Mouse (Mus musculus) layer of hippocampus, adult 18-20 months (tissue): ENCODE data around the gene Slmap. TPM values are rescaled to one million over a fixed set of nuclear protein-coding genes. Genes with fewer than 3 reads are reported as not detected.
"Not testable (repeated sequence)": the region's sequence is repeated elsewhere in the genome, so short reads cannot be mapped to it uniquely, and the experiment has no call there.

Experiments
- DNase-seq, 2 experiments: peaks; one replicate each; pipeline ENCODE4 v3.0.0; 2022; ENCODE audit warnings: low spot score in 2 of 2
- total RNA-seq, 2 experiments: library from RNA; stranded (reverse); gene quantifications; 2 replicates each; pipeline ENCODE4 v1.2.3; 2021

Gene Slmap
- total RNA-seq, 2 experiments from 2014 or later: 99.2 to 103 TPM

DNA sequence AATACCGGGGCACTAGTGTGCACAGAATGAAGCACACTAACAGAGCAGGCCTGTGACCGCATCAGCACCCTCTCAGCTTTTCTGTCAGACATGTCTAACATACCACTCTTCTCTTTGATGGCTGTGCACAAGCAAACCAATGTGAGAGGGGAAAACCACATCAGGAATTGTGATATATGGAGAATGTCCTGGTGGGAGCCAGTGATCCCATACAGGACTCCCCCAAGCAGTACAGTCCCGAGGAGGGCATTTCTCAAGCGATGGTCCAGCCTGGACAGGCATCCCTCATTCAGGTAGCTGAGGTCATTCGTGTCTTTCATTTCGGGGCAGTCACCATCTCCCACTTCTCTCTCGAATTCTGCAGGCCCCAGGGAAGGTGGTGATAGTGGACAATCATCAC is 128.0 kb downstream of the Slmap start:
- DNase-seq: no peak

DNA sequence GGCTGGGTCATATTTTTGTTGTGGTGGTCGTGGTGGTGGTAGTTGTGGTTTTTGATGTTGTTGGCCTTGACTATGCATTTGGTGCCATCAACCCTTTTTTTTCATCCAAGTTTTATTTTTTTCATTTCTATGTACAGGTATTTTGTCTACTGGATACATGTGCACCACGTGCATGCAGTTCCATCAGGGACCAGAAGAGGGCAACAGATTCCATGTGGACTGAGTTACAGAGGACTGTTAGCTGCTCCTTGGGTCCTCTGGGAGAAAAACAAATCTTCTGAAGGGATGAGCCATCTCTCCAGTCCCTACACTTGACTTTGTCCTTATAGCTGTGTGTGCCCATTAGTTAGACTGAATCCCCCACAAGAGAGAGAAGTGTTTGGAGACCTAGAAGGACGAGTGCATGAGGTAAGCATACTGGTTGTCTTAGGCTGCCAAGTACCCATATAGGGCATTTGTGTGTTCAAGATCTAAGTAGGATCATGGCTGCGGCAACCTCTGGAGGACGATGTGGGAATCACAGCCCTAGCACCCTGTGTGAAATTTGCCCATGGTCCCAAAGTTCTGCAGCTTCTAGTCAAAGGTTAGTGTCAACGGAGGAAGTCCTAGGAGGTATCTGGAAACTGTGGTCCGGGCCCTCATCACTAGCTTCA is 136.1 kb downstream of the Slmap start:
- no peak for DNase-seq

DNA sequence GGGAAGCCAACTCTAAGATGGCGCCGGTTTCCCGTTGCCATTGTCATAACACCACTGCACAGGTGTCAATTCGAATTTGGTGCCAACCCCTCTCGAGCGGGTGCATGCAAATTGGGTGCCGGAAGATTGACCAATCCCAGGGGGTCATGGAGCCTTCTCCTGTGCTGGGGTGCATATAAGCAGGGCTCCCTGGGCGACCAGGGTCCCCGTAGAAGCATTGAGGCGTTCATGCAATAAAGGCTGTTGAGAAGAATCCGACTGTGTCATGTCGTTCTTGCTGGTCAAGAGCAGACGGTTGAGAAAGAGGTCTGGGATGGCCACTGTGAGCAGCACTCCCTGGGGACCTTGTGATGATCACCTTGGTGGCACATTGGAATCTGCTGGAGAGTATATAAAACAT is 142.9 kb downstream of the Slmap start:
- no peak for DNase-seq

GRCm38 (mm10) chr14:26388961-26389360 is 145.8 kb downstream of the Slmap start:
- not testable (repeated sequence) for DNase-seq

GRCm38 (mm10) chr14:26386999-26387398 is 147.7 kb downstream of the Slmap start:
- DNase-seq: not testable (repeated sequence)

DNA sequence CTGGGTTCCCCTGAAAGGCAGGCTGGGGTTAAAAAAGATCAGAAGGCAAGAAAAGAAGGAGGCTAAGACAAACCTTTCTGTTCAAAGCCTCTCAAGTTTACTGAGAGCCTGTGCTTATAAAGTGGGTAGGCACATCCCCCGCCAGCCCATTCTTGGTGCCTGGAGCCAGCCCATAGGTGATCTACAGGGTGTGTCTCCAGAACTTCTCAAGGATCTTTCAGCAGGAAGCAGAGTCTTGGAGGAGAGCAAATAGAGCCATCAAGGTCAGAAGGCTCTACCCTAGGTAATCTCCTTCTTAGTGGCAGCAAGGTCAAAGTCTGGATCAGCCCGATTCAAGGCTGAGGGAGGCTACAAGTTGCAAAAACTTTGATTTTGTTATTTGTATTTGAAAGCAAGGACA is 149.1 kb downstream of the Slmap start:
- DNase-seq: not testable (repeated sequence)

- DNase-seq: no peak
Measured at GRCm38 (mm10) chr14:26379071-26379470, 155.7 kb downstream of the Slmap start.

DNA sequence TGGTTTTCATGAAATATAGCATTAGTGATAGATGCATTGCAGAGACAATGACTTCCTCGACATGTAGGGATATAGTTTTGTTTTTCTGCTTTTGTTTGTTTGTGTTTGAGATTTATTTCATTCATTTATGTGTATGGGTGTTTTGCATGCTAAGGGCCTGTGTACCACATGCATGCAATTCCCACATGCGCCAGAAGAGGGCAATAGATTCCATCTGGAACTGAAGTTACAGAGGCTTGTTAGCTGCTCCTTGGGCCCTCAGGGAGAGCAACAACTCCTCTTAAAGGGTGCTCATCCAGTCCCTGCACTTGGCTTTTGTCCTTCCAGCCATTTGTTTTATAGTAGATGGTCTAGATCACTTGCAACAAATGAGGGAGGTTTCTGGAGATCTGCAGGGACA is 158.1 kb downstream of the Slmap start:
- peak; percentile 8 to 76 for DNase-seq

Other genes starting within 250 kb of the Slmap start
- 10 to 100 TPM; 24.8 to 25.6 TPM for gene Dennd6a, start 38.9 kb upstream of the Slmap start, total RNA-seq
- 100 to 1,000 TPM; 116 to 119 TPM for gene Arf4, start 103.1 kb upstream of the Slmap start, total RNA-seq
- 1 to 10 TPM; 7.9 to 8.3 TPM for gene Pde12, start 135.0 kb upstream of the Slmap start, total RNA-seq
- under 1 TPM; 0.20 to 0.92 TPM for gene Dnah12, start 158.3 kb upstream of the Slmap start, total RNA-seq